33 mouse cellular contexts compared by ENCODE assay signal in genomic region chr14:34323576-34324085, GRCm38 (mm10). TPM values are rescaled to one million over a fixed set of nuclear protein-coding genes. Genes with fewer than 3 reads are reported as not detected.
DNase-seq lines count a peak whose midpoint lies in the region; TF ChIP-seq lines count a peak whose summit lies in the region.
"Had no signal": no experiment of that assay in that cellular context is flagged by ENCODE, and none has a peak within 500 bp of the region (broad histone marks: within the 10 kb centered on the region; RNA-seq: fewer than 3 reads in every experiment).

No protein-coding gene starts in this region.

- intact Hi-C loops in heart, adult 2 months (cut with DNase I), result no loop called here

- no peaks in the 10 kb centered on the region for H3K79me2 ChIP-seq in heart, adult 2 months (replicated peaks; ENCODE audit: control insufficient read depth, insufficient read depth, low read length)

- no peak for TF ChIP-seq CTCF in heart, adult 2 months (IDR thresholded peaks at IDR 0.05)
- no peak for TF ChIP-seq CTCF in E14TG2a.4 (conservative IDR thresholded peaks at IDR 0.05; ENCODE audit: low read length)
- no peak for TF ChIP-seq CTCF in layer of hippocampus, adult 2 months (conservative IDR thresholded peaks at IDR 0.05)

- over 99% methylated on average over 5 of the region's 5 CpGs for WGBS in heart, adult 2 months

- TF ChIP-seq POLR2A in heart, adult 2 months (IDR thresholded peaks at IDR 0.05; ENCODE audit: insufficient read depth, low read depth, low read length), result no peak

- in situ Hi-C loops in ES-E14 (cut with MboI; ENCODE audit: low sequenced_read_pairs in 2 of 2, unreplicated experiment in 2 of 2), result no loop called here

- no peak for TF ChIP-seq EP300 in heart, adult 2 months (IDR thresholded peaks at IDR 0.05; ENCODE audit: insufficient read depth, low read depth, low read length)

- H3K9ac ChIP-seq in heart, adult 2 months (ENCODE audit: low read depth, low read length), result no peak overlapping the region
- no peak overlapping the region for H3K9ac ChIP-seq in ES-E14 (ENCODE audit: insufficient read depth, low read depth, low read length, poor library complexity, severe bottlenecking)
- H3K9ac ChIP-seq: forebrain, embryonic 13.5 days; forebrain, postnatal 0 days; heart, embryonic 13.5 days; hindbrain, embryonic 14.5 days had no signal

- no peaks in the 10 kb centered on the region for H3K4me1 ChIP-seq in heart, adult 2 months (ENCODE audit: control insufficient read depth, insufficient read depth, low read length)
- peaks cover 29% of the 10 kb centered on the region for H3K4me1 ChIP-seq in E14TG2a.4 (replicated peaks; ENCODE audit: low read depth, low read length)
- H3K4me1 ChIP-seq in ES-E14 (ENCODE audit: control insufficient read depth in 2 of 2, insufficient read depth in 2 of 2, low read length in 2 of 2, poor library complexity in 1 of 2), result peaks cover 2 to 7% of the 10 kb centered on the region in 2 experiments; a peak in 1 of 4 replicates
- H3K4me1 ChIP-seq: forebrain, embryonic 10.5 days; forebrain, embryonic 13.5 days; heart, embryonic 10.5 days; heart, embryonic 13.5 days had no signal

- no peak overlapping the region for H3K4me3 ChIP-seq in heart, adult 2 months
- H3K4me3 ChIP-seq in E14TG2a.4 (replicated peaks; ENCODE audit: low read length) (peak overlapping the region; percentile 26; the same call in 1 of the 2 replicates), ES-E14 (ENCODE audit: insufficient read depth in 1 of 2, low read depth in 1 of 2, low read length in 2 of 2, poor library complexity in 1 of 2, severe bottlenecking in 1 of 2) (no peak overlapping the region)
- H3K4me3 ChIP-seq in layer of hippocampus, adult 2 months, result no peak overlapping the region
- H3K4me3 ChIP-seq: forebrain, embryonic 10.5 days; forebrain, embryonic 13.5 days; gastrocnemius, adult 2 months; heart, embryonic 10.5 days; heart, embryonic 13.5 days had no signal

- H3K27ac ChIP-seq in heart, adult 2 months, result no peak overlapping the region
- H3K27ac ChIP-seq in ES-E14 (ENCODE audit: insufficient read depth, low read depth, low read length, poor library complexity, severe bottlenecking), result peak overlapping the region; percentile 80
- no peak overlapping the region for H3K27ac ChIP-seq in layer of hippocampus, adult 2 months
- H3K27ac ChIP-seq: forebrain, embryonic 10.5 days; forebrain, embryonic 13.5 days; gastrocnemius, adult 2 months; heart, embryonic 10.5 days; heart, embryonic 13.5 days; hindbrain, embryonic 14.5 days; hindbrain, postnatal 0 days had no signal

- no peaks in the 10 kb centered on the region for H3K9me3 ChIP-seq in E14TG2a.4 (ENCODE audit: low read length)
- H3K9me3 ChIP-seq in ES-E14 (ENCODE audit: control insufficient read depth, insufficient read depth, low read depth, low read length), result no peaks in the 10 kb centered on the region
- H3K9me3 ChIP-seq: forebrain, embryonic 10.5 days; forebrain, embryonic 13.5 days; G1E; heart, embryonic 10.5 days; heart, embryonic 13.5 days had no signal

- no peaks in the 10 kb centered on the region for H3K27me3 ChIP-seq in heart, adult 2 months (ENCODE audit: control insufficient read depth, insufficient read depth, low read length)
- no peaks in the 10 kb centered on the region for H3K27me3 ChIP-seq in E14TG2a.4 (ENCODE audit: insufficient read depth, low read length)
- H3K27me3 ChIP-seq: forebrain, embryonic 13.5 days; heart, embryonic 13.5 days; Patski had no signal

- H3K36me3 ChIP-seq in heart, adult 2 months (ENCODE audit: control insufficient read depth, insufficient read depth, low read length), result peaks cover 8% of the 10 kb centered on the region
- H3K36me3 ChIP-seq in E14TG2a.4 (ENCODE audit: insufficient read depth, low read length) (peaks cover 86% of the 10 kb centered on the region), ES-E14 (ENCODE audit: control insufficient read depth, insufficient read depth, low read length, poor library complexity, severe bottlenecking) (peaks cover 32% of the 10 kb centered on the region)

- peak; percentile 77 for DNase-seq in heart, adult 11 months
- DNase-seq in heart, adult 2 months, result no peak
- no peak for DNase-seq in ES-E14 (ENCODE audit: low read depth, low spot score)
- no peak for DNase-seq in urinary bladder, adult 18-20 months (ENCODE audit: low spot score in 2 of 2)
- DNase-seq in layer of hippocampus, adult 2 months (ENCODE audit: low spot score in 2 of 2), result no peak
- DNase-seq: adrenal gland, postnatal 10 days; adrenal gland, postnatal 36 days; cerebellum, adult 18-20 months; cerebellum, adult 9-10 months; cerebellum, postnatal 14 days; forebrain, postnatal 0 days; gastrocnemius, adult 2 months; gastrocnemius, postnatal 14 days; heart, adult 18-20 months; heart, postnatal 14 days; heart, postnatal 4 days had no signal

TF ChIP-seq in ES-E14, 5 proteins besides CTCF, POLR2A, EP300 and RAD21:
- no peak for TF ChIP-seq MAFK (IDR thresholded peaks at IDR 0.05; ENCODE audit: insufficient read depth, low read depth, low read length)
- TF ChIP-seq ZC3H11A (IDR thresholded peaks at IDR 0.05; ENCODE audit: borderline replicate concordance, low read depth, low read length), result no peak
- TF ChIP-seq CHD2 (IDR thresholded peaks at IDR 0.05; ENCODE audit: low read depth, low read length), result no peak
- no peak for TF ChIP-seq HCFC1 (IDR thresholded peaks at IDR 0.05; ENCODE audit: borderline replicate concordance, insufficient read depth, low read length)
- no peak for TF ChIP-seq ZNF384 (IDR thresholded peaks at IDR 0.05; ENCODE audit: low read depth, low read length)
TF ChIP-seq in ES-E14: peak in this region for 0.

RNA-seq across cellular contexts. Expression of gene Glud1, which starts 13.1 kb away (rescaled TPM):
- total RNA-seq in heart, adult 2 months (2021), result 100 to 1,000 TPM; 127 to 148 TPM
- polyA plus RNA-seq in heart, adult 2 months (2012; rRNA removed), result 52.1 and 73.2 TPM in 2 replicates
- 199 and 211 TPM in 2 replicates for total RNA-seq in ES-E14 (2012; rRNA removed)
- total RNA-seq in layer of hippocampus, adult 2 months (2021), result 100 to 1,000 TPM; 316 to 317 TPM

RNA-seq across cellular contexts. Expression of gene Shld2, which starts 13.3 kb away (rescaled TPM):
- total RNA-seq in heart, adult 2 months (2021), result 1 to 10 TPM; 7.8 to 9.9 TPM
- polyA plus RNA-seq in heart, adult 2 months (2012; rRNA removed), result 2.4 and 3.5 TPM in 2 replicates
- total RNA-seq in ES-E14 (2012; rRNA removed), result 10.8 and 14.8 TPM in 2 replicates
- 10 to 100 TPM; 13.0 to 15.5 TPM for total RNA-seq in layer of hippocampus, adult 2 months (2021)

RNA-seq across cellular contexts. Expression of gene Fam25c, which starts 31.6 kb away (rescaled TPM):
- not detected for total RNA-seq in heart, adult 2 months (2021)
- polyA plus RNA-seq in heart, adult 2 months (2012; rRNA removed), result not detected in 2 replicates
- total RNA-seq in ES-E14 (2012; rRNA removed), result 97.8 and 145 TPM in 2 replicates
- not detected for total RNA-seq in layer of hippocampus, adult 2 months (2021)
- total RNA-seq: adrenal gland, adult 18-20 months; adrenal gland, postnatal 36 days; forebrain, postnatal 0 days; G1E; gastrocnemius, adult 2 months; gastrocnemius, postnatal 4 days; heart, adult 18-20 months; heart, postnatal 14 days; heart, postnatal 4 days; hindbrain, postnatal 0 days had no signal
- polyA plus RNA-seq: embryonic facial prominence, embryonic 11.5 days; forebrain, embryonic 10.5 days; forebrain, embryonic 13.5 days; forebrain, postnatal 0 days; frontal cortex, adult 2 months; G1E; heart, embryonic 10.5 days; heart, embryonic 13.5 days; heart, embryonic 16.5 days; hindbrain, embryonic 11.5 days; hindbrain, embryonic 14.5 days; hindbrain, postnatal 0 days; inflammation-experienced regulatory T-cells, adult 6 months; intestine, embryonic 16.5 days; Patski had no signal

RNA-seq across cellular contexts. Expression of gene Sncg, which starts 51.0 kb away (rescaled TPM):
- total RNA-seq in heart, adult 2 months (2021), result 10 to 100 TPM; 11.5 to 12.9 TPM
- polyA plus RNA-seq in heart, adult 2 months (2012; rRNA removed), result 14.2 and 15.2 TPM in 2 replicates
- total RNA-seq in ES-E14 (2012; rRNA removed), result 2.4 and 3.9 TPM in 2 replicates
- total RNA-seq in layer of hippocampus, adult 2 months (2021), result 1 to 10 TPM; 4.8 to 6.7 TPM
- polyA plus RNA-seq: G1E; inflammation-experienced regulatory T-cells, adult 6 months; Patski had no signal

RNA-seq across cellular contexts. Expression of gene Mmrn2, which starts 51.6 kb away (rescaled TPM):
- 10 to 100 TPM; 30.4 to 44.1 TPM for total RNA-seq in heart, adult 2 months (2021)
- 17.6 and 29.4 TPM in 2 replicates for polyA plus RNA-seq in heart, adult 2 months (2012; rRNA removed)
- 17.4 and 41.2 TPM in 2 replicates for total RNA-seq in ES-E14 (2012; rRNA removed)
- 1 to 10 TPM; 3.9 to 4.0 TPM for total RNA-seq in layer of hippocampus, adult 2 months (2021)

Comparison
In these comparisons a context has a peak if more than half of its experiments do, and no peak if none do; other contexts are left out.
1. RNA of gene Fam25c, which starts 31.6 kb away (total RNA-seq): 97.8 to 145 TPM in ES-E14; not detected in layer of hippocampus, adult 2 months and not detected in heart, adult 2 months; every median in the first group is over 10 times any median in the second.